Mouse (Mus musculus) limb, embryonic 10.5 days (tissue): ENCODE measurements around the gene Ndufs2. TPM values are rescaled to one million over a fixed set of nuclear protein-coding genes. Genes with fewer than 3 reads are reported as not detected.

ENCODE experiments used
- DNase-seq: peaks from one replicate; pipeline ENCODE4 v3.0.0-alpha.2; 2017; ENCODE audit warnings: low spot score
- H3K27ac ChIP-seq: fragments of 300-500 bp; sonication (generic); 2 replicates; pipeline ENCODE4 v1.5.1; 2016; ENCODE audit warnings: mild to moderate bottlenecking
- H3K27me3 ChIP-seq: fragments of 300-500 bp; sonication (generic); 2 replicates; pipeline ENCODE4 v1.6.1; 2016; ENCODE audit warnings: low read depth, mild to moderate bottlenecking; ENCODE audit not compliant: poor library complexity, severe bottlenecking
- H3K36me3 ChIP-seq: fragments of 300-500 bp; sonication (generic); 2 replicates; pipeline ENCODE4 v1.6.1; 2016; ENCODE audit warnings: mild to moderate bottlenecking, moderate library complexity
- H3K4me1 ChIP-seq: fragments of 300-500 bp; sonication (generic); 2 replicates; pipeline ENCODE4 v1.6.1; 2016
- H3K4me3 ChIP-seq: fragments of 300-500 bp; sonication (generic); 2 replicates; pipeline ENCODE4 v1.5.1; 2016; ENCODE audit warnings: mild to moderate bottlenecking, moderate library complexity
- H3K9me3 ChIP-seq: fragments of 300-500 bp; sonication (generic); replicated peaks from 2 replicates; pipeline ENCODE4 v1.6.1; 2016; ENCODE audit warnings: mild to moderate bottlenecking
- WGBS: fragments of 180-500 bp; shearing (Covaris S2); methylation state at CpG from one replicate; pipeline ENCODE4 v1.1.7; 2016; 5-methylcytosine and 5-hydroxymethylcytosine counted together
- polyA plus RNA-seq: library from polyadenylated mRNA; unstranded; fragments of >200 nt; fragmentation: Nextera tagmentation; extraction: Ambion mirVana; gene quantifications from 2 replicates; pipeline ENCODE4 v1.2.1, GENCODE M21; 2016

The Ndufs2 gene
- polyA plus RNA-seq, 1 experiment from 2014 or later = 312 TPM

DNA sequence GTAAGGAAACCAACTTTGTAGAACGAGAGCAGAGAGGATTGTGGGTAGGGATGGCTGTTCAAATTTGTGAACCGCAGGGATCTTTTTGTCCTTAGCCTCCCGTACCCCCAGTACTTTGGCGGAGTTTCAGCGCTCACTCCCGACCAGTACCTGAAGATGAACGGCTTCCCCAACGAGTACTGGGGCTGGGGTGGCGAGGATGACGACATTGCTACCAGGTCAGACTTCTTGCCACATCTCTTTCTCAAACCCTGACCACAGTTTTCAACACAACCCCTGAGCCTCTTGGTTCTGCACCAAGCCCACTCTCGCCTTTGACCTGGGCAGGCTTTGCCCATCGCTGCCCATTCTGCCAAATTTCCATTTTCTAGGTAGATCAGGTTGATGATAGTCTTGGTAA is 23.0 kb upstream of the Ndufs2 start:
- Histone ChIP-seq H3K27ac (no peak overlapping the region), H3K36me3 (peaks cover 74% of the 10 kb centered on the region), H3K4me1 (peaks cover 17% of the 10 kb centered on the region), H3K9me3 (no peaks in the 10 kb centered on the region), H3K4me3 (no peak overlapping the region), H3K27me3 (no peaks in the 10 kb centered on the region)
- no peak for DNase-seq
- 93% methylated on average over 12 of the region's 12 CpGs for WGBS

DNA sequence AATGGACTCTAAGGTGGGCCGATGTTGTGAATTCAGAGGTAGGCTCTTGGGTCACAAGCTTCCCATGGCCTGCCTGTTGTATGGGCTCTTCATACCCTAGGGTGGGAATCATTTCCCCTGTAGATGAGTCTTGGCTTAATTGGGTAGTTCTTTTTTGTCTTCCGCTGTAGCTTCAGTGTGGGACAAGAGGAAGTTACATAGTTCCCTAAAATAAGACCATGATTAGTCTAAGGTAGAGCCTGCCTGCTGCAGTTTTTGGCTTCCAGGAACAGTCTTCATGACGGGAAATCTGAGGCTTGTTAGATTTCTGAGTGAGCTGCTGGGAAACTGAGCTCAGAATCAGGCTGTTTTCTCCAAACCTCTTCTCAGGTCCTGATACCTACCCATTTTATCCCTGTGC is 20.9 kb upstream of the Ndufs2 start:
- Histone ChIP-seq H3K9me3 (no peaks in the 10 kb centered on the region), H3K4me3 (no peak overlapping the region), H3K27me3 (no peaks in the 10 kb centered on the region), H3K36me3 (peaks cover 55% of the 10 kb centered on the region), H3K27ac (no peak overlapping the region), H3K4me1 (peaks cover 17% of the 10 kb centered on the region)
- no peak for DNase-seq
- WGBS = 93% methylated on average over 3 of the region's 3 CpGs

- Histone ChIP-seq H3K9me3 (no peaks in the 10 kb centered on the region), H3K36me3 (peaks cover 51% of the 10 kb centered on the region), H3K4me3 (no peak overlapping the region), H3K27me3 (no peaks in the 10 kb centered on the region), H3K27ac (no peak overlapping the region), H3K4me1 (peaks cover 17% of the 10 kb centered on the region)
- no peak for DNase-seq
- WGBS = 76% methylated on average over 10 of the region's 10 CpGs
Measured at GRCm38 (mm10) chr1:171271622-171272021, 20.4 kb upstream of the Ndufs2 start.

- no peak overlapping the region; the same call in 1 of the 2 replicates for H3K27ac ChIP-seq
- DNase-seq = no peak
- peaks cover 47% of the 10 kb centered on the region for H3K36me3 ChIP-seq
- peaks cover 17% of the 10 kb centered on the region for H3K4me1 ChIP-seq
- no peaks in the 10 kb centered on the region for H3K27me3 ChIP-seq
- 55% methylated on average over 9 of the region's 9 CpGs for WGBS
- no peaks in the 10 kb centered on the region for H3K9me3 ChIP-seq
- H3K4me3 ChIP-seq = peak overlapping the region; percentile 86
Measured at GRCm38 (mm10) chr1:171271196-171271595, 20.0 kb upstream of the Ndufs2 start.

DNA sequence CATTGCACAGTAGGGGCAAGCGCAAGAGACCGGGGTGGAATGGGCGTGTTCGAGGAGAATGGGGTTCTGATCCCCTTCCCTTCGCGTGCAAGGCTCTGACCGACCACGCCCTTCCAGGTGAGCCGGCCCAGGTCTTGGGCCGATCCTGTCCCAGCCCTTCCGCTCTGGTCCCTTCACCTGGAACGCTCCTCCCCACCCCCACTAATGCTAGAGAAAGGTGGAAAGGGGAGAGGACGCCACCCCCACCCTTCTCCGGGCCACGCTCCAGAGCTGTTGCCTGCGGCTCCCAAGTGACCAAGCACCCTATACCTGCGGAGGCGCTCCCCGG is 19.3 kb upstream of the Ndufs2 start:
- Histone ChIP-seq H3K36me3 (peaks cover 40% of the 10 kb centered on the region), H3K4me3 (peak overlapping the region; percentile 86), H3K27ac (peak overlapping the region; percentile 81), H3K9me3 (no peaks in the 10 kb centered on the region), H3K4me1 (peaks cover 17% of the 10 kb centered on the region), H3K27me3 (no peaks in the 10 kb centered on the region)
- DNase-seq = no peak
- under 1% methylated on average over 19 of the region's 19 CpGs for WGBS

GRCm38 (mm10) chr1:171269848-171270572 is 18.8 kb upstream of the Ndufs2 start, which contains the start of gene B4galt3:
Gene B4galt3, plus strand, starts transcription at chr1:171270328.
- H3K4me3 ChIP-seq = peak within 1 kb of the TSS; percentile 86
- 3% methylated on average over 36 of the region's 36 CpGs for WGBS
- peak within 1 kb of the TSS; percentile 81 for H3K27ac ChIP-seq
- H3K36me3 ChIP-seq = peaks cover 35% of the 10 kb centered on the region
- no peaks in the 10 kb centered on the region for H3K27me3 ChIP-seq
- H3K9me3 ChIP-seq = no peaks in the 10 kb centered on the region
- peak; percentile 97 for DNase-seq
- peaks cover 17% of the 10 kb centered on the region for H3K4me1 ChIP-seq

- 64% methylated on average over 1 of the region's 1 CpGs for WGBS
- Histone ChIP-seq H3K27me3 (no peaks in the 10 kb centered on the region), H3K9me3 (no peaks in the 10 kb centered on the region), H3K27ac (no peak overlapping the region), H3K4me3 (no peak overlapping the region), H3K4me1 (peaks cover 20% of the 10 kb centered on the region), H3K36me3 (peaks cover 18% of the 10 kb centered on the region)
- DNase-seq = no peak
Measured at GRCm38 (mm10) chr1:171268341-171268740, 17.2 kb upstream of the Ndufs2 start.

- no peak for DNase-seq
- WGBS = 77% methylated on average over 4 of the region's 4 CpGs
Measured at GRCm38 (mm10) chr1:171265971-171266744, 15.0 kb upstream of the Ndufs2 start.

GRCm38 (mm10) chr1:171263666-171264461 is 12.7 kb upstream of the Ndufs2 start:
- peaks cover 16% of the 10 kb centered on the region for H3K4me1 ChIP-seq
- H3K27me3 ChIP-seq = no peaks in the 10 kb centered on the region
- no peak overlapping the region for H3K4me3 ChIP-seq
- H3K9me3 ChIP-seq = no peaks in the 10 kb centered on the region
- whole genome bisulfite sequencing = 84% methylated on average over 3 of the region's 3 CpGs
- H3K27ac ChIP-seq = no peak overlapping the region
- peaks cover 6% of the 10 kb centered on the region for H3K36me3 ChIP-seq
- DNase-seq = no peak

More at GRCm38 (mm10) chr1:171265971-171266744, 15.0 kb upstream of the Ndufs2 start:
- H3K9me3 ChIP-seq = no peaks in the 10 kb centered on the region
- H3K4me1 ChIP-seq = peaks cover 25% of the 10 kb centered on the region
- no peaks in the 10 kb centered on the region for H3K27me3 ChIP-seq
- H3K4me3 ChIP-seq = no peak overlapping the region
- no peak overlapping the region for H3K27ac ChIP-seq
- no peaks in the 10 kb centered on the region for H3K36me3 ChIP-seq

- peaks cover 11% of the 10 kb centered on the region for H3K36me3 ChIP-seq
- WGBS = 6% methylated on average over 2 of the region's 2 CpGs
- peaks cover 16% of the 10 kb centered on the region for H3K4me1 ChIP-seq
- DNase-seq = no peak
- no peak overlapping the region for H3K27ac ChIP-seq
- H3K27me3 ChIP-seq = no peaks in the 10 kb centered on the region
- peak overlapping the region; percentile 28 for H3K4me3 ChIP-seq
- H3K9me3 ChIP-seq = no peaks in the 10 kb centered on the region
Measured at GRCm38 (mm10) chr1:171263185-171263611, 12.0 kb upstream of the Ndufs2 start.

DNA sequence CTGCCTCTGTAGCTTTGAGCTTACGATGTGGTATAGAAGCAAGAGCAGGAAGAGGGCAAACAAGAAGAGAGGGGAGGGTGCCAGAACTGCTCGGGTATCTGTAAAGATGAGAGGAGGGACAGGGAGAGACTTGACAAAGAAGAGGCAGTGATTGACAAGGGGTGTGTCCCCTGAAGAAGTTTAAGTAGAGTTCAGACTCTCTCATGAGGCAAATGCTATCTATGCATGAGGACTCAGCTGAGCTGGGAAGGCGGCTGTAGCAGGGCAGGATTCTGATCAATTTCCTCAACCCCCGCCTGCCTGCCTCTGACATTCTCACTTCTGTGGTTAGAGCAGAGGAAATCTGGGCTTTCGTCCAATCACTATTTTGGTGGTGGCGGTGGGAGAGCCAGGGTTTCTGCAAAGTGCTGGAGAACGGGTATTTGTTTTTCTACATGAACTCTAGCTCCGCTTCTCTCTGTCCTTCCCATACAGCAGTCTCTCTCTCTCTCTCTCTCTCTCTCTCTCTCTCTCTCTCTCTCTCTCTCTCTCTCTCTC is 11.5 kb upstream of the Ndufs2 start:
- H3K27me3 ChIP-seq = no peaks in the 10 kb centered on the region
- peaks cover 16% of the 10 kb centered on the region for H3K4me1 ChIP-seq
- H3K9me3 ChIP-seq = no peaks in the 10 kb centered on the region
- WGBS = 16% methylated on average over 8 of the region's 8 CpGs
- no peak for DNase-seq
- peak overlapping the region; percentile 28 for H3K4me3 ChIP-seq
- 0 out of 2 replicates have a peak overlapping the region, but pooled peaks have one; percentile 40 for H3K27ac ChIP-seq
- H3K36me3 ChIP-seq = peaks cover 16% of the 10 kb centered on the region

GRCm38 (mm10) chr1:171260316-171260715 is 9.1 kb upstream of the Ndufs2 start:
- WGBS = 66% methylated on average over 3 of the region's 3 CpGs
- H3K9me3 ChIP-seq = no peaks in the 10 kb centered on the region
- no peak overlapping the region for H3K4me3 ChIP-seq
- H3K4me1 ChIP-seq = peaks cover 16% of the 10 kb centered on the region
- DNase-seq = no peak
- H3K36me3 ChIP-seq = peaks cover 31% of the 10 kb centered on the region
- no peak overlapping the region for H3K27ac ChIP-seq
- H3K27me3 ChIP-seq = no peaks in the 10 kb centered on the region
